Mouse (Mus musculus): Measurements from ENCODE around the gene Rbm48. TPM values are rescaled to one million over a fixed set of nuclear protein-coding genes. Genes with fewer than 3 reads are reported as not detected.

Gene Rbm48
- polyA plus RNA-seq, 1 experiment: 4.4 TPM

GRCm38 (mm10) chr5:3571266-3571665, 25.1 kb downstream of the Rbm48 start, which contains the start of gene 1700109H08Rik:
Gene 1700109H08Rik (plus strand): TSS chr5:3571566.
- WGBS: 92% methylated on average over 4 of the region's 4 CpGs
- DNase-seq (ENCODE audit: low read depth, low spot score): no peak

GRCm38 (mm10) chr5:3554198-3554597, 42.2 kb downstream of the Rbm48 start:
- DNase-seq (ENCODE audit: low read depth, low spot score): no peak
- WGBS: 71% methylated on average over 2 of the region's 2 CpGs

- no peak for DNase-seq (ENCODE audit: low read depth, low spot score)
- 93% methylated on average over 1 of the region's 1 CpGs for WGBS
Measured at GRCm38 (mm10) chr5:3551481-3551880, 44.9 kb downstream of the Rbm48 start.

- DNase-seq (ENCODE audit: low read depth, low spot score): no peak
- 51% methylated on average over 1 of the region's 1 CpGs for WGBS
Measured at GRCm38 (mm10) chr5:3546226-3546625, 50.2 kb downstream of the Rbm48 start.

- DNase-seq (ENCODE audit: low read depth, low spot score): no peak
- WGBS: 7% methylated on average over 7 of the region's 7 CpGs
Measured at GRCm38 (mm10) chr5:3544480-3544769, 52.0 kb downstream of the Rbm48 start.

GRCm38 (mm10) chr5:3543629-3544479, 52.5 kb downstream of the Rbm48 start, which contains the start of gene Fam133b:
Gene Fam133b (plus strand): TSS chr5:3543833.
- WGBS: under 1% methylated on average over 78 of the region's 80 CpGs
- peak; percentile 57 for DNase-seq (ENCODE audit: low read depth, low spot score)

- DNase-seq (ENCODE audit: low read depth, low spot score): no peak
- WGBS: 73% methylated on average over 6 of the region's 6 CpGs
Measured at GRCm38 (mm10) chr5:3541871-3542270, 54.5 kb downstream of the Rbm48 start.

- WGBS: 39% methylated on average over 11 of the region's 11 CpGs
- DNase-seq (ENCODE audit: low read depth, low spot score): no peak
Measured at GRCm38 (mm10) chr5:3538505-3539472, 57.6 kb downstream of the Rbm48 start.

- 79% methylated on average over 3 of the region's 3 CpGs for WGBS
- no peak for DNase-seq (ENCODE audit: low read depth, low spot score)
Measured at GRCm38 (mm10) chr5:3536592-3537212, 59.7 kb downstream of the Rbm48 start.

Other genes starting within 250 kb of the Rbm48 start
- gene Fam133b, start 52.8 kb downstream of the Rbm48 start, polyA plus RNA-seq (2012; rRNA removed): 4.4 and 5.3 TPM in 2 replicates
- gene 1700109H08Rik, start 25.0 kb downstream of the Rbm48 start, polyA plus RNA-seq (2012; rRNA removed): 0.20 and 1.1 TPM in 2 replicates
- 5.3 and 8.2 TPM in 2 replicates for gene Pex1, start 519 bp downstream of the Rbm48 start, polyA plus RNA-seq (2012; rRNA removed)
- gene Tmbim7, start 54.6 kb upstream of the Rbm48 start, polyA plus RNA-seq (2012; rRNA removed): not detected in 2 replicates
- gene Gatad1, start 60.6 kb upstream of the Rbm48 start, polyA plus RNA-seq (2012; rRNA removed): 38.3 and 39.9 TPM in 2 replicates
- 6.0 and 10.7 TPM in 2 replicates for gene Ankib1, start 206.3 kb upstream of the Rbm48 start, polyA plus RNA-seq (2012; rRNA removed)
- 4.2 and 6.9 TPM in 2 replicates for gene Krit1, start 206.6 kb upstream of the Rbm48 start, polyA plus RNA-seq (2012; rRNA removed)
- 0.06 TPM in 1 of 2 replicates, not detected in the other for gene Lrrd1, start 248.6 kb upstream of the Rbm48 start, polyA plus RNA-seq (2012; rRNA removed)